Mouse (Mus musculus): ENCODE data around the gene Notum. TPM values are rescaled to one million over a fixed set of nuclear protein-coding genes. Genes with fewer than 3 reads are reported as not detected.
A peak's percentile ranks its signal among the peaks of the same experiment; 100 is the strongest.

Notum gene
- polyA plus RNA-seq, 1 experiment from 2014 or later: 1.7 TPM

- ATAC-seq (ENCODE audit: low FRiP score) (no peak), DNase-seq (ENCODE audit: low spot score) (no peak)
- Histone ChIP-seq H3K4me3 (ENCODE audit: low read depth, low read length) (no peak overlapping the region), H3K4me1 (replicated peaks; ENCODE audit: control insufficient read depth, insufficient read depth, low read length) (peaks cover 5% of the 10 kb centered on the region; the same call in 1 of the 2 replicates), H3K27me3 (ENCODE audit: control insufficient read depth, insufficient read depth, low read length) (no peaks in the 10 kb centered on the region), H3K9ac (ENCODE audit: low read depth, low read length) (no peak overlapping the region), H3K4me2 (replicated peaks; ENCODE audit: low read depth, low read length) (no peak overlapping the region), H3K27ac (ENCODE audit: low read depth, low read length) (no peak overlapping the region), H3K9me3 (ENCODE audit: control insufficient read depth, low read length) (no peaks in the 10 kb centered on the region), H3K36me3 (ENCODE audit: control insufficient read depth, insufficient read depth, low read length) (peaks cover 8% of the 10 kb centered on the region; the same call in 1 of the 2 replicates)
- 69% methylated on average over 9 of the region's 10 CpGs for WGBS
Measured at GRCm38 (mm10) chr11:120697741-120698140, 36.8 kb upstream of the Notum start.

- Histone ChIP-seq H3K4me1 (replicated peaks; ENCODE audit: control insufficient read depth, insufficient read depth, low read length) (peaks cover 5% of the 10 kb centered on the region; the same call in 1 of the 2 replicates), H3K27ac (ENCODE audit: low read depth, low read length) (no peak overlapping the region), H3K9me3 (ENCODE audit: control insufficient read depth, low read length) (no peaks in the 10 kb centered on the region), H3K36me3 (ENCODE audit: control insufficient read depth, insufficient read depth, low read length) (peaks cover 5% of the 10 kb centered on the region; the same call in 1 of the 2 replicates), H3K27me3 (ENCODE audit: control insufficient read depth, insufficient read depth, low read length) (no peaks in the 10 kb centered on the region), H3K4me2 (replicated peaks; ENCODE audit: low read depth, low read length) (no peak overlapping the region), H3K4me3 (ENCODE audit: low read depth, low read length) (no peak overlapping the region), H3K9ac (ENCODE audit: low read depth, low read length) (no peak overlapping the region)
- DNase-seq (ENCODE audit: low spot score) (no peak), ATAC-seq (ENCODE audit: low FRiP score) (no peak)
- WGBS: 94% methylated on average over 6 of the region's 6 CpGs
Measured at GRCm38 (mm10) chr11:120696568-120696967, 35.6 kb upstream of the Notum start.

GRCm38 (mm10) chr11:120695641-120696040 lies 34.7 kb upstream of the Notum start:
- Histone ChIP-seq H3K4me3 (ENCODE audit: low read depth, low read length) (no peak overlapping the region), H3K4me1 (replicated peaks; ENCODE audit: control insufficient read depth, insufficient read depth, low read length) (peaks cover 5% of the 10 kb centered on the region; the same call in 1 of the 2 replicates), H3K27me3 (ENCODE audit: control insufficient read depth, insufficient read depth, low read length) (no peaks in the 10 kb centered on the region), H3K4me2 (replicated peaks; ENCODE audit: low read depth, low read length) (no peak overlapping the region), H3K9me3 (ENCODE audit: control insufficient read depth, low read length) (no peaks in the 10 kb centered on the region), H3K27ac (ENCODE audit: low read depth, low read length) (peak overlapping the region; percentile 43; the same call in 1 of the 2 replicates), H3K36me3 (ENCODE audit: control insufficient read depth, insufficient read depth, low read length) (peaks cover 5% of the 10 kb centered on the region; the same call in 1 of the 2 replicates), H3K9ac (ENCODE audit: low read depth, low read length) (no peak overlapping the region)
- 39% methylated on average over 12 of the region's 12 CpGs for WGBS
- peak; percentile 27 for DNase-seq (ENCODE audit: low spot score)
- peak; percentile 51 for ATAC-seq (ENCODE audit: low FRiP score)

DNA sequence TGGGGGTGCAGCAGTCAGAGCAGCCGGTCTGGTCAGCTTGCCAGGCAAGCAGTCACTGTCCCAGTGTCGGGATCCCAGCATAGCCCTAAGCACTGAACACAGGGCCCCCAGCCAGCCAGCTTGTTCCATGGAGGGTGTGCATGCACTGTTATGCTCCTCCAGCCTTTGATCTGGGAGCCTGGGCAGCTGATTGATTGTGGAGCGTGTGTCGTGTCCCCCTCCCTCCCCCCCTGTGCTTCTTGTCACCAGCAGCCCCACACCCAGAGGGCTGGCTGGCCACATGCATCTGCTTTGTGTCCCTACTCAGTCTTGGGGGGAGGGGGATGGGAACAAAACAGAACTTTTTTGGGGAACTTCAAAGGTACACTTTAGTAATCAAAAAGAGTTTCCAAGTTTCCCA lies 34.2 kb upstream of the Notum start:
- Histone ChIP-seq H3K4me2 (replicated peaks; ENCODE audit: low read depth, low read length) (no peak overlapping the region), H3K4me1 (replicated peaks; ENCODE audit: control insufficient read depth, insufficient read depth, low read length) (peaks cover 5% of the 10 kb centered on the region; the same call in 1 of the 2 replicates), H3K9me3 (ENCODE audit: control insufficient read depth, low read length) (no peaks in the 10 kb centered on the region), H3K9ac (ENCODE audit: low read depth, low read length) (0 out of 2 replicates have a peak overlapping the region, but pooled peaks have one; percentile 8), H3K27ac (ENCODE audit: low read depth, low read length) (no peak overlapping the region), H3K36me3 (ENCODE audit: control insufficient read depth, insufficient read depth, low read length) (peaks cover 9% of the 10 kb centered on the region; the same call in 1 of the 2 replicates), H3K27me3 (ENCODE audit: control insufficient read depth, insufficient read depth, low read length) (no peaks in the 10 kb centered on the region), H3K4me3 (ENCODE audit: low read depth, low read length) (no peak overlapping the region)
- 27% methylated on average over 4 of the region's 4 CpGs for WGBS
- DNase-seq (ENCODE audit: low spot score) (peak; percentile 46), ATAC-seq (ENCODE audit: low FRiP score) (peak; percentile 78)

- H3K9ac ChIP-seq (ENCODE audit: low read depth, low read length): no peak overlapping the region
- H3K4me2 ChIP-seq (replicated peaks; ENCODE audit: low read depth, low read length): no peak overlapping the region
- no peak overlapping the region for H3K27ac ChIP-seq (ENCODE audit: low read depth, low read length)
- WGBS: 44% methylated on average over 3 of the region's 3 CpGs
- H3K9me3 ChIP-seq (ENCODE audit: control insufficient read depth, low read length): no peaks in the 10 kb centered on the region
- ATAC-seq (ENCODE audit: low FRiP score) (no peak), DNase-seq (ENCODE audit: low spot score) (no peak)
- no peaks in the 10 kb centered on the region for H3K27me3 ChIP-seq (ENCODE audit: control insufficient read depth, insufficient read depth, low read length)
- H3K36me3 ChIP-seq (ENCODE audit: control insufficient read depth, insufficient read depth, low read length): peaks cover 9% of the 10 kb centered on the region; the same call in 1 of the 2 replicates
- H3K4me3 ChIP-seq (ENCODE audit: low read depth, low read length): no peak overlapping the region
- H3K4me1 ChIP-seq (replicated peaks; ENCODE audit: control insufficient read depth, insufficient read depth, low read length): peaks cover 5% of the 10 kb centered on the region; the same call in 1 of the 2 replicates
Measured at GRCm38 (mm10) chr11:120693461-120693860, 32.5 kb upstream of the Notum start.

DNA sequence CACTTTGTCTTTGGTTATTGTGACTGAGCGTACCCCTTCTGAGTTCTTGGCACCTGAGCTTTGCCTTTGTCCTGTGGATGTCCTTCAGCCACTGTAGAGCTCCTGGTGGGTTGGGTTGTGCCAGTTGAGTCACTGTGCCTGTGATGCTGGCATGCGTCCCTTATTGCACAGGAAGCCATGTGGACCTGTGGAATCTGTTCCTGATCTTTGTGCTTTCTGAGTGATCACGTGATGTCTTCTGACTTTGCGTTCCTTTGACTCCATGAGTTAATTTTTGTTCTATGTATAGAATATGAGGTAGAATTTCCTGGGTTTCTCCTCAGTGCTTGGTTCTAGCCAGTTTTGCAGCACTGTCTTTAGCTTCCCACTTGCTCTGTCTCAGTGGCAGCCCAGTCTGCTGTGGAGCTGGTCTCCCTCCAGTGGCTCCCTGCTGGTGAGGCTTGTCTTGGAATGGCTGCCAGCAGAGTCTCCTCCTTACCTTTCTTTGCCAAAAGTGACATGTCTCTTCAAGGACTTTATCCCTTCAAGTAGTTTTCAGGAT lies 31.6 kb upstream of the Notum start:
- no peaks in the 10 kb centered on the region for H3K9me3 ChIP-seq (ENCODE audit: control insufficient read depth, low read length)
- H3K4me2 ChIP-seq (replicated peaks; ENCODE audit: low read depth, low read length): no peak overlapping the region
- 94% methylated on average over 4 of the region's 4 CpGs for WGBS
- no peak for DNase-seq (ENCODE audit: low spot score)
- peaks cover 9% of the 10 kb centered on the region; the same call in 1 of the 2 replicates for H3K36me3 ChIP-seq (ENCODE audit: control insufficient read depth, insufficient read depth, low read length)
- no peak for ATAC-seq (ENCODE audit: low FRiP score)
- H3K4me1 ChIP-seq (replicated peaks; ENCODE audit: control insufficient read depth, insufficient read depth, low read length): peaks cover 5% of the 10 kb centered on the region; the same call in 1 of the 2 replicates
- H3K9ac ChIP-seq (ENCODE audit: low read depth, low read length): no peak overlapping the region
- no peak overlapping the region for H3K4me3 ChIP-seq (ENCODE audit: low read depth, low read length)
- H3K27me3 ChIP-seq (ENCODE audit: control insufficient read depth, insufficient read depth, low read length): no peaks in the 10 kb centered on the region
- H3K27ac ChIP-seq (ENCODE audit: low read depth, low read length): no peak overlapping the region

DNA sequence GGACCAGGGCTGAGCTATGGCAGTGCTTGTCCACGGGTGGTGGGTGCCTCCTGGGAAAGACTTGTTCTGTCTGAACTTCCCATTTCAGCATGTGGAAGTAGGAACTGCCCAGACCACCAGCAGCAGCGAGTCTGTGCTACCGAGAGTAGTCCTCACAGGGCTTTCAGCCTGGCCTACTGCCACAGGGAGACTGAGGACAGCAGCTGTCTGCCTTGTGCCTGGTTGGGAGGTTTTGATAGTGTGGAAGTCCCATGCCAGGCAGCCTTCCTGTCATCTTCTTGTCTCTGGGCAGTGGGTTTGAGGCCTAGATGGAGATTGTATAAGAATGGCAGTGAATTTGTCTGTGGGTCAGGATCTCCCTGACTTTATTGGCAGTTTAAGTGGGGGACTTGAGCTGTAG lies 28.4 kb upstream of the Notum start:
- Histone ChIP-seq H3K9ac (ENCODE audit: low read depth, low read length) (no peak overlapping the region), H3K36me3 (ENCODE audit: control insufficient read depth, insufficient read depth, low read length) (peaks cover 8% of the 10 kb centered on the region; the same call in 1 of the 2 replicates), H3K27me3 (ENCODE audit: control insufficient read depth, insufficient read depth, low read length) (no peaks in the 10 kb centered on the region), H3K4me2 (replicated peaks; ENCODE audit: low read depth, low read length) (no peak overlapping the region), H3K27ac (ENCODE audit: low read depth, low read length) (no peak overlapping the region), H3K4me3 (ENCODE audit: low read depth, low read length) (no peak overlapping the region), H3K4me1 (replicated peaks; ENCODE audit: control insufficient read depth, insufficient read depth, low read length) (no peaks in the 10 kb centered on the region), H3K9me3 (ENCODE audit: control insufficient read depth, low read length) (no peaks in the 10 kb centered on the region)
- 87% methylated on average over 3 of the region's 3 CpGs for WGBS
- ATAC-seq (ENCODE audit: low FRiP score): no peak
- DNase-seq (ENCODE audit: low spot score): no peak

GRCm38 (mm10) chr11:120686650-120687272 lies 25.8 kb upstream of the Notum start:
- DNase-seq (ENCODE audit: low spot score): no peak
- peaks cover 8% of the 10 kb centered on the region for H3K36me3 ChIP-seq (ENCODE audit: control insufficient read depth, insufficient read depth, low read length)

GRCm38 (mm10) chr11:120684660-120685059 lies 23.7 kb upstream of the Notum start:
- H3K4me3 ChIP-seq (ENCODE audit: low read depth, low read length): no peak overlapping the region
- H3K9me3 ChIP-seq (ENCODE audit: control insufficient read depth, low read length): no peaks in the 10 kb centered on the region
- no peak overlapping the region for H3K27ac ChIP-seq (ENCODE audit: low read depth, low read length)
- WGBS: 93% methylated on average over 2 of the region's 2 CpGs
- no peak overlapping the region for H3K4me2 ChIP-seq (replicated peaks; ENCODE audit: low read depth, low read length)
- DNase-seq (ENCODE audit: low spot score) (no peak), ATAC-seq (ENCODE audit: low FRiP score) (no peak)
- peaks cover 2% of the 10 kb centered on the region; the same call in 1 of the 2 replicates for H3K36me3 ChIP-seq (ENCODE audit: control insufficient read depth, insufficient read depth, low read length)
- H3K9ac ChIP-seq (ENCODE audit: low read depth, low read length): no peak overlapping the region
- no peaks in the 10 kb centered on the region for H3K4me1 ChIP-seq (replicated peaks; ENCODE audit: control insufficient read depth, insufficient read depth, low read length)
- H3K27me3 ChIP-seq (ENCODE audit: control insufficient read depth, insufficient read depth, low read length): no peaks in the 10 kb centered on the region

More at GRCm38 (mm10) chr11:120686650-120687272, 25.8 kb upstream of the Notum start:
- 64% methylated on average over 20 of the region's 20 CpGs for WGBS
- no peak overlapping the region for H3K27ac ChIP-seq (ENCODE audit: low read depth, low read length)
- H3K9me3 ChIP-seq (ENCODE audit: control insufficient read depth, low read length): no peaks in the 10 kb centered on the region
- H3K4me2 ChIP-seq (replicated peaks; ENCODE audit: low read depth, low read length): no peak overlapping the region
- no peak for ATAC-seq (ENCODE audit: low FRiP score)
- H3K27me3 ChIP-seq (ENCODE audit: control insufficient read depth, insufficient read depth, low read length): no peaks in the 10 kb centered on the region
- H3K4me3 ChIP-seq (ENCODE audit: low read depth, low read length): no peak overlapping the region
- H3K4me1 ChIP-seq (replicated peaks; ENCODE audit: control insufficient read depth, insufficient read depth, low read length): no peaks in the 10 kb centered on the region
- no peak overlapping the region for H3K9ac ChIP-seq (ENCODE audit: low read depth, low read length)
